Mouse (Mus musculus) testis, adult 2 months (tissue): ENCODE measurements around the gene Rhox2h.

Experiments
- CTCF ChIP-seq: fragments of 200-500 bp; IDR thresholded peaks from 2 replicates; pipeline ENCODE4 v1.5.1; 2012; ENCODE audit warnings: low read depth, mild to moderate bottlenecking, inconsistent platforms, low read length, moderate library complexity; ENCODE audit not compliant: control insufficient read depth, insufficient read depth, insufficient replicate concordance
- POLR2A ChIP-seq: fragments of 200-500 bp; IDR thresholded peaks from 2 replicates; pipeline ENCODE4 v1.6.1; 2012; ENCODE audit warnings: low read depth, mild to moderate bottlenecking, inconsistent platforms, low read length, moderate library complexity; ENCODE audit not compliant: control insufficient read depth

- TF ChIP-seq CTCF, result no peak
- no peak for TF ChIP-seq POLR2A
Observed at GRCm38 (mm10) chrX:37692261-37692660, 19.2 kb upstream of the Rhox2h start.
